Mouse (Mus musculus): ENCODE measurements around the gene Dpf1.
A peak's percentile ranks its signal among the peaks of the same experiment; 100 is the strongest.

The Dpf1 gene

DNA sequence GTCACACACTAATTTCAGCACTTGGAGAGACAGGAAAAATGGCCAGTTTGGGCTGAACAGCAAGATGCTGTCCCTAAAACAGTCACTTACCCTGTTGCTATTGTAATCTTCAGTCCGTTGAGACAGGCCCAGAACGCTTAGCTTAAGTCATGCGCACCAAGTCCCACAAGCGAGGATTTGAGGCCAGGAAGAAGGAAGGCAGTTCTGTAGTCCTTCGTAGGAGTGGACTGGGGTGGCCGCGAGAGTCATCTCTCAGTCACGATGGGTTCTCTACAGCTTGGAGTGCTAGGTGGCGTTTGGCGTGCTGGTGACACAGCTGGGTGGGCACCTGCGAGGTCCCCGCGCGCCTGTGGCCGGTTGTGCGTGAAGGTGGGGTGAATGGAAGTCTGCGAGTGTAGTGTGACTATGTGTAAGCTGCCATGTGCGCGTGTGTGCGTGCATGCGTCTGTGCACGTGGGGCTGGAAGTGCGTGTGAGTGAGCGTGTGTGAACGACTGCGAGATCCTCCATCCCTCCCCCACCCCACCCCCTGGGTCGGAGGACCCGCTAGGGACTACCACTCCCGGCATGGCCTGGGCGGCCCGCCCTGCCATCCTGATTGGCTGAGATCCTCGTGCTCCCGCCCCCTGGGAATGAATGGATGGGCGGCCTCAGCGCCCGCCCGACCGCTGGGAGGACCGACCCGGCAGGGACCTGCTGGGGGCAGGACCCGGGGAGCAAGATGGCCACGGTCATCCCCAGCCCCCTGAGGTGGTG lies 3.8 kb downstream of the Dpf1 start:
- peak; percentile 83 for DNase-seq (ENCODE audit: extremely low read depth, low read depth)

- DNase-seq (ENCODE audit: extremely low read depth, low read depth), result no peak
These were observed 5.5 kb downstream of the Dpf1 start for GRCm38 (mm10) chr7:29309221-29309721.

GRCm38 (mm10) chr7:29309749-29310148 lies 6.0 kb downstream of the Dpf1 start:
- no peak for DNase-seq (ENCODE audit: extremely low read depth, low read depth)

DNA sequence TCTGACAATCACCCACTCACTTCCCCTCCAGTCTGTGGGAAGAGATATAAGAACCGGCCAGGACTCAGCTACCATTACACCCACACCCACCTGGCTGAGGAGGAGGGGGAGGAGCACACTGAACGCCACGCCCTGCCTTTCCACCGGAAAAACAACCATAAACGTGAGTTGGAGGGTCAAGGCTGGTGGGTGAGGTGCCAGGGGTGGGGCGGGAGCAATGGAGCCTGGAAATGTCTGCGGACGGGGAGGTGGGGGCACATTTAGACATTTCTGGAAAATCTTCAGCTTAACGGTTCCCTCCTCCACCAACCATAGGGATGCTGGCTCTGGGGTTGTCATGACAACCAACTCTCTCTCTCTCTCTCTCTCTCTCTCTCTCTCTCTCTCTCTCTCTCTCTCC lies 9.3 kb downstream of the Dpf1 start:
- no peak for DNase-seq (ENCODE audit: extremely low read depth, low read depth)

DNA sequence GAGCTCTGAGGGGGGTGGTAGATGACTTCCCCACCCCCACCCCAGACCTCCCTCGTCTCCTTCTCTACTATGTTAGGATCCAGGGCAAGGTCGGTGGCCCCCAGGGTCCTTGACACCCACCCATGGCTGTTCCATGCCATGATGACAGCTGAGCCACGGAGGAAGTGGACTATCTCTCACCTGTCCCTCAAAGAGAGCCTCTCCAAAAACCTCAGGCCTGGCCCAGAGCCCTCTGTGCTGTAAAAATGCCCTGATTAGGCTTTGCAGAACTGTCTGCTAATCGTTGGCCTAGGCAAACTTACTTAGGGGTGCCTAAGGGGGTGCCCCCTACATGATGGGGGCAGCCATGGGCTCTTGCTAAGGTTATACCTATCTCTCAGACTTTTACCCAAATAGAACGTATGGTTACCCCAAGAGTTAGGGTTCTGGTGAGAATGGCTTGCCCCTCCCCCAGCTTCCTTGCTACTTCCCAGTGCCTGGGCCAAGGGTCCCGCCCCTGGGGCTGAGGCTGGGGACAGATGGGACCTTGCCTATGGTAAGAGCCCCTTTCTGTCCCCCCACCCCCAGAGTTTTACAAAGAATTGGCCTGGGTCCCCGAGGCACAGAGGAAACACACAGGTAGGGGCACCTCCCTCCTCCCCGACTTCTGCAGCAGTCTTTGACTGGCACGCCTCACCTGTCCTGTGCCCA lies 10.0 kb downstream of the Dpf1 start:
- no peak for DNase-seq (ENCODE audit: extremely low read depth, low read depth)

DNA sequence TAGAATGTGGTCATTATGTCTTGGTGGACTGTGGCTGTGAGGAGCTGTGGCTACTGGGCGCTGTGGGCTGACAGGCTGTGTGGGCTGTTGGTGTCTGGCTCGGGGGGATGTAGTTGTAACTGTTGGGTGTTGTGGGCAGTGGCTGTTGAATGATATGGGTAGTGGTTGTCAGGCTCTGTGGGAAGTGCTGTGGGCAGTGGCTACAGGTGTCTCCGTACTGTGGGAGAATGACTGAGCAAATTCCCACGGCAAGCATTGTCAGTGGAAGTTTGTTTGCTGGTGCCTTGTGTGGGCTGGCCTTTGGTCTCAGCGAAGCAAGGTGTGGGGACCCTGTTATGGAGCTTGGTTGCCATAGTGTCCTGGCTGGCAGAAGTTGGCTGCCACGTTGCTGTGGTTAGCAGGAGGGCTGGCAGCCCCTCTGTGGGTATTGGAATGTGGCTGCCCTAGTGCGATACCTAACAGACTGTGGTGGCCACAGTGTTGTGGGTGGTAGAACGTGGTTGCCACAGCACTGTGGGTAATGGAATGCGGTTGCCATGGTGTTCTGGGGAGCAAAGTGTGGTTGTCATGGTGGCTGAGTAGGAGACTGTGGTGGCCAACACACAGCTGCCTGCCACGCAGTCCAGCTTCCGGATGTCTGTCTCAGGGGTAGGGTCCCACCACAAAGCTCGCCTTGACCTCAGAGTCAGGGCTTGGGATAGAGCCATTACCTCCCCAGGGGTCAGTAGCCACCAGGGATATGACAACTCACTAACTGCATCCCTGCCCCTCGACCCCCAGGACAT lies 11.3 kb downstream of the Dpf1 start:
- DNase-seq (ENCODE audit: extremely low read depth, low read depth), result no peak

GRCm38 (mm10) chr7:29316137-29316734 lies 12.5 kb downstream of the Dpf1 start:
- DNase-seq (ENCODE audit: extremely low read depth, low read depth), result no peak

DNA sequence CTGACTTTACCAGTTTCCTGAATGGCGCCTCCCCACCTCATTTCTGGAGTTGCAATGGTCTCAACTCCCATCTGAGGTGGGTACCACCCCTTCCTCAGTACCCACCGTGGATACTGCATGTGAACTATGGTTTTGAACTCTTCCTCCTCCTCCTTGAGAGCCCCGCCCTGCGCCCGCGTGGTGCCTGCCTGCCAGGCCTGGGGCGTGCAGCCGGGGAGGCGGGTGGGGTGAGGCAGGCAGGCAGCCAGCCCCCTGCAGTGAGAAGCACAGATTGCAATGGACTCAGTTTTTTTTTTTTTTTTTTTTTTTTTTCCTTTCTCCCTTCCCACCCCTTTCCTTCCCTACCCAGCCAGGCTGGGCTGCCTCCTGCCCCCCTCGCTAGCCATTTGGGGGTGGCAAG lies 13.2 kb downstream of the Dpf1 start:
- DNase-seq (ENCODE audit: extremely low read depth, low read depth), result no peak

DNA sequence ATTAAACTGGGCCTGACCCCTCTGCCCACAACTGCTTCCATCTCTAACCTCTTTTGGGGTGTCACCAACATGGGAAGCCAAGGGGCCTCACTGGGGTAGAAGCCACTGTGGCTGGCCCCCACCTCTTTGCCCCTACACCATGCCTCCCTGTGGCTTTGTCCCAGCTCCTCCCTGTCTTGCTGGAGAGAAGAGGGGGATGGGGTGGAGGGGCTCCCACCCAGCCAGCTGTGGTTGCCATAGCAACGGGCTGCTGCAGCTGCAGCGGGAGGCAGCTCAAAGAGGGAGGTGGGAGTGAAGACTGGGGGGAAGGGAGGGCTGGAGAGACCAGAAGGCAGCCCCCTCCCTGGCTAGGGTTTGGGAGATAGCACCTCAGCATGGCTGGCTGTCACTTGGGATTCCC lies 13.8 kb downstream of the Dpf1 start:
- no peak for DNase-seq (ENCODE audit: extremely low read depth, low read depth)

- DNase-seq (ENCODE audit: extremely low read depth, low read depth), result no peak
These were observed 14.6 kb downstream of the Dpf1 start for GRCm38 (mm10) chr7:29318115-29318911.

DNA sequence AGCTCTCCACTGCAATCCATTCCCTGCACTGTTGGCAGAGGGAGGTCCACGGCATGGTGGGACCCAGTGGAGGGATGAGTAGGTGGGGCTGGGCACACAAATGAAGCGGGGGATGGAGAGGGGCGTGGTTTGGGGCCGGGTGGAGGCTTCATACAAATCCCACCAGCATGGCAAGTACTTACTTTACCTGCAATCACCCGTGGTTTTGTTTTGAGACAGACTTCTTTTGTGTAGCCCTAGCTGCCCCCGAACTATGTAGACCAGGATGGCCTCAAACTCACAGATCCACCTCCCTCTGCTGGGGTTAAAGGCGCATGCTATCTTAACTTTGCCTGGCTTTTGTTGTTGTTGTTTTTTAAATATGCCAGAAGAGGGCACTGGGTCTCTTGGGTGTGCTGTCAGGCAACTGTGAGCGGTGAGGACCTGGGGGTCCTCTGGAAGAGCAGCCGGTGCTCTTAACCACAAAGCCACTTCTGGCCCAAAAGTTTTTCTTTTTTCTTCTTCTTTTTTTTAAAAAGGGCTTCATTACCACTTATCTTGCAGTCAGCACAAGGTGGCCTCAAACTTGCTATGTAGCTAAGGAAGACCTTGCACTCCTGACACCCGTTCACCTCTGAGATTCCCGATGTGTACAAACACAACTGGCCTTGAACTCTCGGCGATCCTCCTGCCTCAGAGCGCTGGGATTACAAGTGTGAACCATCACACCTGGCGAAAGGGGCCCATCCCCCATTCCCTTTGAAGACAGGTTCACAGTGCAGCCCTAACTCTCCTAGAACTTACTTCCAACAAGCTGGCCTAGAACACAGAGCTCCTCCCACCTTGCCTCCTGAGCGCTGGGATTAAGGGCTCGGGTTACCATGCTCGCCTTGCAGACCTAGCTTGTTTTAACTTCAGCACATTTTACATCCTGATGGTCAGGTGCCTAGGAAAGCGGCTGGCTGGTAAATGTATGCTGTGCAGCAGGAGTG lies 15.9 kb downstream of the Dpf1 start:
- DNase-seq (ENCODE audit: extremely low read depth, low read depth), result no peak

- no peak for DNase-seq (ENCODE audit: extremely low read depth, low read depth)
These were observed 23.3 kb downstream of the Dpf1 start for GRCm38 (mm10) chr7:29327087-29327486.

- DNase-seq (ENCODE audit: extremely low read depth, low read depth), result no peak
These were observed 25.2 kb downstream of the Dpf1 start for GRCm38 (mm10) chr7:29328984-29329383.

GRCm38 (mm10) chr7:29334156-29334555 lies 30.4 kb downstream of the Dpf1 start:
- DNase-seq (ENCODE audit: extremely low read depth, low read depth), result no peak

- DNase-seq (ENCODE audit: extremely low read depth, low read depth), result no peak
These were observed 31.5 kb downstream of the Dpf1 start for GRCm38 (mm10) chr7:29335276-29335675.

- DNase-seq (ENCODE audit: extremely low read depth, low read depth), result no peak
These were observed 32.3 kb downstream of the Dpf1 start for GRCm38 (mm10) chr7:29335841-29336671.

DNA sequence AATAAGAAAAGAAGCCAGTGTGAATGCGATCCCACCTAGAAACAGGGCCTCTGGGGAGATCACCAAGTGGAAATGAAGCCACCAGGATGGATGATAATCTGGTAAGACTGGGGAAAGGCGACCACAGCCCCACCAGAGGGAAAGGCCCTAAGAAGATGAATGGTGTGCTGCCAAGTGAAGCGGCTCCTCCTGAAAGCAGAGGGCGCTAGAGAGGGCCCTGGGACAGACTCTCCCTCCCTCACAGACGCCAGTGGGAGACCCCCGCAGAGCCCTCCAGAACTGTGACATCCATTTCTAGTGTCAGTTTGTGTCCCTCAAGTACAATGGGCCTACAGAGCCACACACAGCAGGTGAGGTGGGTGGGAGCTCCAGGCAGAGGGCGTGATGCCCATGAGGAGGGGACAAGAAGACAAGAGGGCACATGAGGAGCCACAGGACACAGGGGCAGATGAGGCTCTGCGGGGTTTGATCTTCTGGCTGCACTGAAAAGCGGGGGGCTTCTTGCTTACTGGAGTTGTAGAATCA lies 33.1 kb downstream of the Dpf1 start:
- no peak for DNase-seq (ENCODE audit: extremely low read depth, low read depth)

DNA sequence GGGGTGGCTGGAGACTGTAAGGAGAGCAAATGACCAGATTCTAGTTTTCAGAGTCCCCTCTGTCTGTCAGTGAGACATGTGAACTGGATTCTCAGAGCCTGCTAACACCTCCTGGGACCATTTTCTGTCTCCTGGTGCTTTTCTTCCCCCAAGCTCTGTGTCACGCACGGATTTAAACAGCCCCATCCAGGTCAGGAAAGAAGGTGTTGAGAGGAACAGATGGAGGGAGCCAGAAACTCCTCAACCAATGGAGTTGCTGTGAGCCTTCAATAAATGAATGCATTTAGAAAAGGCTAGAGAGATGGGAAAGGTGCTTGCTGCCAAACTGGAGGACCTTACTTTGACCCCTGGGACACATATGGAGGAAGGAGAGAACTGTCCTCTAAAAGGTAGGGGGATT lies 34.0 kb downstream of the Dpf1 start:
- no peak for DNase-seq (ENCODE audit: extremely low read depth, low read depth)

Measured in MEL-GATA-1-ER (cell line).